Mouse (Mus musculus): ENCODE results near the gene Cycs. TPM values are rescaled to one million over a fixed set of nuclear protein-coding genes. Genes with fewer than 3 reads are reported as not detected.

Cycs gene
- polyA plus RNA-seq, 2 experiments from 2014 or later = 24.0 to 33.8 TPM

DNA sequence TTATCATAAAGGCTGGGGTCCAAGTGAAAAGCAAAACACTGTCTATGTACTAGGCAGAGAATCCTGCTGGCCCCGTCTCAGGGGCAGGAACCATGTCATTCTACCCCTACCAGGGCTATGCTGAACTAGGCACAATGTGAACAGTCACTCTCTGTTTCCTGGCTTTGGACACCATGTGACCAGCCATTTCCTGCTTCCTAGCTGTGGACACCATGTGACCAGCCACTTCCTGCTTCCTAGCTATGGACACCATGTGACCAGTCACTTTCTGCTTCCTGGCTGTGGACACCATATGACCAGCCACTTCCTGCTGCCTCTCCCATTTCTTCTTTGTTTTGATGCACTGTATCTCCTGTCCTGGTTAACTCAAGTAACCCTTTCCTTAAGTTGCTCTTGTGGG lies 23.8 kb downstream of the Cycs start:
- ATAC-seq = no peak

DNA sequence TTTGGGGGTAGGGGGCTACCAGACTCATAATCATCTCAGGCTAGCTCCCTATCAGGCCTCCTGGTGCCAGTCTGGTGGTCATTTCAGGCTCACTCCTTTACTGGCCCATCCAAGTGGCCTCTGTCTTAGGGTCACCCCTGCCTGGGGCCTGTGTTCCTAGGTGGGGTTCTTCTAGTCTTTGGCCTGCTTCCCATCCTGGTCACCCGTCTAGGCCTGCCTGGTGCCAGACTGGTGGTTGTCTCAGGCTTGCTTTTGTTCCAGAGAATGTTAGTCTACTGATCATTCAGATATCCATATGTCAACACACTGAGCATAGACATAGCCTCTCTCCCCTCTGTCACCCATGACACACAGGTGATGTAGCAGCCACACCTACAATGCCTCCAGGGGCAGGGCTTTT lies 26.7 kb downstream of the Cycs start:
- no peak for ATAC-seq

DNA sequence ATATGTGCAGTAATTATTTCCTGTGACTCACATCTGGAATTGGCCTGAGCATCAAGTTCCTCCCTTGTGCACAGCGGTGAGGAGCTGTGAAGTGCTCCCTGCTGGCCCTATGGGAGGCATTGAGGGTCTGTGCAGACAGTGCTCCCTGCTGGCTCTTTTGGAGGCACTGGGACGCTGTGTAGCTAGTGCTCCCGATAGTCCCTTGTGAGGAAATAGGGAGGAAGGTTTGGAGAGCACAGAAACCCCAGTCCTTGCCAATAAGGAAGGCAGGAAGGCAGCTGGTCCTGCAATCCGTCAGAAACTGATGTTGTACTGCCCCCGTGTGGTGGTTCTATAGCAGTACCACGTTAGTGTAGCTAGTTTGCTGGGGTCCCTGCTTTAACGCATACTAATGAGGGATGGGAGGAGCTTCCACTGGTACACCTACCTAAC lies 29.9 kb downstream of the Cycs start:
- peak; percentile 89 for ATAC-seq

DNA sequence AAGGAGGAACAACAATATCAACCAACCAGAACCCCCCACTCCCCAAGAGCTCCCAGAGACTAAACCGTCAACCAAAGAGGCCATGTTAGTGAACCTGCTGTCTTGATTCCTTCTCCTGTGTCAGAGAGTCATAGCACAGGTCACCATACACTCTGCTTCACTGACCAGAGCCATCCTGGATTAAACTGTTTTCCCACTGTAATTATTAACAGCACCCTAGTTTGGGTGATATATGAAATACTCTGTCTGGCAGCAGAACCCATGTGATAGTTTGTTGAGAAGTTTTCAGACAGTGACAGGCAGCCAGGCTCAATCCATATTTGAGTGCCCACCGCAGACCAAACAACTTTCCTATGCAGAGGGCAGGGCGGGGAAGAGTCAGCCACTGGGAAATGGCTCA lies 31.0 kb downstream of the Cycs start:
- no peak for ATAC-seq

DNA sequence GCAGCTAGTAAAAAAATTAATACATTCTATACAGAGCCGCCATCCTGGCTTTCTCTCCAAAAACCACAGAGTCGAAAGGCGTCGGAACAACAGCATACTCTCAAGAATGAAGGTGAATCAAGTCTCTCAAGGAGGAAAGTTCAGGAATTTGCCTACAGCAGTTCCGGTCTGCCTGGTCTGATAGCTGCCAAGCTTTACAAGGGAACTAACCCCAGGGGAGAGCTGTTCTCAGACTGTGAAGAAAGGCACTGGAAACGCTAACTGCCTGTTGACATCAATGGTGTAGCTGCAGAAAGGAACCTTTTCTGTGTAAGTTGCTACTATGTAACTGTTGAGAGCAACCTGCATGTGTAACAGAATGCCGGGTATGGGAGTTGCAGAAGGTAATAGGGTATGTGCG lies 34.4 kb downstream of the Cycs start:
- ATAC-seq = no peak

DNA sequence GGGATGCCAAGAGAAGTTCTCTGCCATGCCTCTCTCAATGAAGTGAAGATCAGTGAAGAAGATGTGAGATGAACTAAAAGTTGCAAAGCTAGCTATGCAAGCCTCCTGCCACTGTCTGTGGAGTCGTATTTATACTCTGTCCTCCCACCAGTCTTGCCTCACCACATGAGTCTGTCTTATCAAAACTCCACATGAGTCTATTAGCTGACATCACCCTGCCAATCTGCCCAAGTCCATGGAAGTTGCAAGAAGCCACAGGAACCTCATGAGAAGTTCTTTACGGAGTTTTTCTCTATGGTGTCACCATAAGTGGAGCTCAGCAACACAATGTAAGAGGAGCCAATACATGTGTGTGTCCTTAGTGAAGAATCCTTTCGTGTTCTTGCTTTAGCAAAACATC lies 35.3 kb downstream of the Cycs start:
- ATAC-seq = no peak

DNA sequence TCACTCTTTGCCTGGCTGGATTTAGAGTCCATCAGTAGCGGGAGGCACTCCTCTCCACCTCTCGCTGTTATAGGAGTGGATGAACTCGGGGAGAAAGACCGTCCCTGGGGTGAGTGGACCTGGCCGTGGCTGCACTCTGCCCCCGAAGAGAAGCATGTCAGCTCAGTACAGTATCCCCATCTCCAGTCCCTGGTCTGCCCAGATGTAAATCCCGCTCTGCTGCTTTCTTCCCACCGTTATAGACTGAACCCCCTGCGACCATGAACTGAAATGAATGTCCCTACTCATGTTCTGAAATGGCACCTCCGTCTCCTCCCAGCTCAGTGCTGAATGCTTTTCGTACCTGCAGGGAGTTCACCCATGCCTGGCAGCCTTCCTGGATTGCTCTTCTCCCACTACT lies 37.1 kb downstream of the Cycs start:
- no peak for ATAC-seq

DNA sequence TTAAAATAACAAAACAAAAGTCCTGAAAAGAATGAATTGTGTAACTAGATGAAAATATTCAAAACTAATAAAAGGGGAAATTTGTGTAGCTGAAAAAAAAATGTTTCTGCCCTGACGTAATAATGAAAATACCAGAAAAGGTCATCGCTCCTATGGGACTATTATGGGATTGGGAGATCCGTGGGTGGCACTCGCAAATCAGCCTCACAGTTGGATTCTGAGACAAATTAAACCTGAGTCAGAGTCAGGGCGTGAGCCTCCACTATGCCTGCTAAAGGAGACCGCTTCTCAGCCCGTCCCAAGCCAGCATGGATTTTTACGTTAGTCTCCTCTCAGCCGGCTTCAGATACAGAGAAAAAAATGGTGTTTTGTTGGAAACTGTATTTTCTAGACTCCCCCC lies 38.9 kb downstream of the Cycs start:
- ATAC-seq = no peak

DNA sequence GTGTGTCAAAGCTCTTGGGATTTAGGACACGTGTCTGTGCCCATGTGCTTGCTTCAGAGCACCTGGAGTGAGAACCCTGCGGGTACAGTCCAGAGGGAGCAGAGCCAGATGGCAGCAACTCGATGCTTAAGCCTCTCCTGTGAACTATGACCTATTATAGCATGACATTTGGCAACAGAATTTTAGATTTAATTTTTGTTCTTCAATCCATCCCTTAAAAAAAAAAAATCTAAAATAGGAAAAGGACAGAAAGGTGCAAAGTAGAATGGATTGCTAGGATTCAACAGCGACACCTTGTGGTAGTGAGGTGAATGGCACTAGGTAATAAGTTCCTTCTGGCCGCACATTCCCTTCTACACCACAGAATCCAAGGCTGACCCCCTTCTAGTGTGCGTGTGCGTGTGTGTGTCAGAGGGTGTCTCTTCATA lies 39.7 kb downstream of the Cycs start:
- no peak for ATAC-seq

DNA sequence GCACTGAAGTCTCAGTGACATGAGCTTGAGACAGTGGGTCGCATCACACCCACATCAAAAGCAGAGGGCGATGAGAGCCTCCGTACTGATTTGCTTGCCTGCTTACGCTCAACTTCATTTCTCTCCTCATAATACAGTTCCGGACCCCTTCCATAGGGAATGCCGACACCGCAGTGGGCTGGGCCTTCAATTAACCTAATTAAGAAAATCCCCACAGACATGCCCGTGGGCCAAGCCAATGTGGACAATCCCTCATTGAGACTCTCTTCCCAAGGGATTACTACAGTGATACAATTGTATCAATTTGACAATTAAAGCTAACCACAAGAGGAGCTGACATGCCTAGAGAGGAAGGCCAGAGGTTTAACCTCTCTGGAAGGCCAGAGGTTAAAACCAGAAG lies 40.5 kb downstream of the Cycs start:
- ATAC-seq = no peak

DNA sequence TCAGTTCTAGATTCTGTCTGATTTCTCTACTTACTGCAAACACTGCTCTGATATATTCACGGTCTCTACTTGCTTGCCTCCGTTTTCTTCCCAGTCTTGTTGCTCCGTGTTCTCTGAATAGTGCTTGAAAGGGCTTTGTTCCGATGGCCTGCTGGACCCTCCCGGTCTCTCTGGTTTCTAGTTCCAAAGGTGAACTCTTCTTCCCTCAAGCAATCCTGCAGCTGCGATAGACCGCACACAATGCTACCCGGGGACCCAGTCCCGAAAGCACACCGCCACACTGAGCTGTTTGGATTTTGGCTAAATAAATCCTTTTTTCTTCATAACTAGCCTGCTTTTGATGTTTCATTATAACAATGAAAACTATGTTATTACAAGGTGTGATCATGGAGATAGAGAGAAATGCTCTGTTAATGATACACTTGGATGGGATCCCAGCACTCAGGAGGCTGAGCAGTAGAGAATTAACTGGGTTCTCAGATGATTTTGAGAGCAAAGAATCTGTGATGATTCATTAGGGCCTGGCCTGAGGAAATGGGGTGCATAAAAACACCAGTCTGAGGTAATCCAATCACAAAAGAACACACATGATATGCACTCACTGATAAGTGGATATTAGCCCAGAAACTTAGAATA lies 42.0 kb downstream of the Cycs start:
- no peak for ATAC-seq

DNA sequence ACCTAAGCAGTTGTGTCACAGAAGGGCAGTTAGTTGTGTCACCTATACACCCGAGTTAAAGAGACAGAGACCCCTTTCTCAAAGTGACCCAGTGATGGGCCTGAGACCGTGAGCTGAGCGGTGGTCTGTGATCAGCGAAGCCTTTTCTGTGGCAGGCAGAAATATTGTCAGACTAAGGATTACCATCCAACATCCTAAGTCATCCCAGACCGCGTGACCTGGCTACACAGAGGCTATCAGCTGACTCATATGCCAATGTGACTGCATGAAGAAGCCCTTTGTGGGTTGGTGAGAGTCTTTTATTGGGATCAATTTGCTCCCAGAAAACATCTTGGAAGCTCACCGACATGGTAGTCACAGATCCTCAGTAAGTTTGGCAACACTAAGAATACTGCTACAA lies 43.6 kb downstream of the Cycs start:
- no peak for ATAC-seq

DNA sequence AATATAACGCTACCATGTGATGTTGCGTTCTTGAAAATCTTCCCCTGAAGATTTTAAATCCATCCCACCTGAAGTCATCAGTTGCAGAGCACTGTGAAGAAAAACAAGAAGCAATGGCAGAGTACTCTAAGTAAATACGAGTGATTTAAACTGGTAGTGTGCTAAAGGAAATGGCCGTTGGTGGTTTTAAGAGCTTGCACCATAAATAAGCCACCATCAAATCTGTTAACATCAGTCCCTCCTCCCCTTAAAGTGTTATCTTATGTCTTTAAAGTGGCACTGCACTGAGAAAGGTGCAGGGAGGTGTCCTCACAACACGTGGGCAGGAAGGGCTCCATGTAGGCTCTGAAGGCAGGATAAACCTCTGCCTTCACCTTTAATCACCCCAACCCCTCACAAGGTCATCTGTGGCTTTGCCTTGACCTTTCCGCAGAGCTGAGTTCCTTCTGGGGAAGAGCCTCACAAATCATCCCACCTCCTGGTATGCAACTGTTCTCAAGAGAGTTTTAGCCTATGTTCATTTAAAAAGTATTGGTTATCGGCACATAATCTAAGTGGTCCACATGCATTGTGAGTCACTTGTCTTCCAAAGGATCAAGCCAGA lies 44.7 kb downstream of the Cycs start:
- ATAC-seq = no peak

DNA sequence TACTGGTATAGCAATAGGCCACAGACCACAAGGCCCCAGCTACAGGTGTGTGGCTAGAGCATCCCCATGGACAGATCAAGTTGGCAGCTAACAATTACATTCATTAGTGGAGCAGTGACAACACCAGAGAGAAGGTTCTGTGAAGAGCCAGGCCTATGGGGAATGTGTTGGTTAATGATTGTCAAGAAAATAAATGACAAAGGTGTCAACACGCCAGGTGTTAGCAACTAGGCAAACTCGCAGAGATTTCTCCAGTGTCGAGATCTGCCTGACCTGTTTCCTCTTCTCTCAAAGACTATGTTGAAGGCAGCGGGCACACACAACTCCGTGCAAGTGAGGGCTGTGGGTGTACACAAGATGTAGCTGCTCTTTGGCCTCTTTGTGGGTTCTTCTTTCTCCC lies 46.2 kb downstream of the Cycs start:
- no peak for ATAC-seq

DNA sequence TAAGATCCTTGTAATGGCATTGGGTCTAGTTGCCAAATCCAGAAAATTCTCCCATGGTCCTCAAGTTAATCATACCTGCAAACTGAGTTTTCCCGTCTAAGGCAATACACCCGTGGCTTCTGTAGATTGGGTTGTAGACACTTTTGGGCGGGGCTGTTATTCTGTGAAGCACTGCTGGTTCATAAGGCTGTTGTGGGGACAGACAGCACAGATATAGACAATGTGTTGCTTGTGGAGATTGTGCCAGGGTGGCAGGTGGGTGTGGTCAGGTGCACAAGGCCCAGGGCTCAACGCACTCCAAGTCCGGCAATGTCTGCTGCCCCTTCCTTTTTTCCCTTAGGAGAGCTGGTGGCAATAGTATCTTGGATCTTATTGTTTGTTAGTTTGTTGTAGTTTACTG lies 48.0 kb downstream of the Cycs start:
- ATAC-seq = no peak

Other genes with a start within 250 kb of the Cycs start
- gene Osbpl3, start 110.3 kb downstream of the Cycs start, polyA plus RNA-seq (2017; shearing (Covaris generic)) = 10 to 100 TPM; 26.9 to 38.2 TPM
- under 1 TPM in 1 of 2 experiments, not detected in 1; 0.19 TPM for gene 4921507P07Rik, start 30.1 kb upstream of the Cycs start, polyA plus RNA-seq (2017; shearing (Covaris generic))
- not detected for gene Npvf, start 87.9 kb upstream of the Cycs start, polyA plus RNA-seq (2017; shearing (Covaris generic))

All from activated CD4-positive, CD25-positive, alpha-beta regulatory T cell, adult 4 months (primary cell).